Mouse (Mus musculus) myocyte (in vitro differentiated cells): ENCODE measurements at regions not wholly inside any gene's neighbourhood (a gene's known extent, or its start where the extent isn't known, plus 50 kb on each side); places are given as distances from the start of the nearest gene placed in this dataset.

Experiments
- H3K27me3 ChIP-seq: one replicate; pipeline ENCODE4 v1.6.1; 2011; ENCODE audit not compliant: control insufficient read depth, insufficient read depth, insufficient read length
- H3K36me3 ChIP-seq: one replicate; pipeline ENCODE4 v1.6.1; 2011; ENCODE audit not compliant: control insufficient read depth, insufficient read depth
- H3K4me2 ChIP-seq: one replicate; pipeline ENCODE4 v1.6.1; 2011; ENCODE audit warnings: low read depth, control low read depth
- H3K4me3 ChIP-seq: one replicate; pipeline ENCODE4 v1.5.1; 2011; ENCODE audit warnings: mild to moderate bottlenecking, control low read depth, moderate library complexity
- H3K79me2 ChIP-seq: one replicate; pipeline ENCODE4 v1.6.1; 2011; ENCODE audit not compliant: control insufficient read depth, insufficient read depth
- H3ac ChIP-seq: one replicate; pipeline ENCODE4 v1.6.1; 2011; ENCODE audit not compliant: control insufficient read depth, insufficient read length
- CEBPB ChIP-seq: IDR thresholded peaks from 2 replicates; pipeline ENCODE4 v1.6.1; 2011; ENCODE audit warnings: mild to moderate bottlenecking, moderate library complexity; ENCODE audit not compliant: poor library complexity, insufficient read depth, severe bottlenecking
- E2F4 ChIP-seq: IDR thresholded peaks from one replicate; pipeline ENCODE4 v1.6.1; 2011; ENCODE audit warnings: mild to moderate bottlenecking, control low read depth, moderate library complexity; ENCODE audit not compliant: insufficient read depth
- MAX ChIP-seq: IDR thresholded peaks from one replicate; pipeline ENCODE4 v1.6.1; 2011; ENCODE audit warnings: low read depth, mild to moderate bottlenecking, control low read depth
- MYOD1 ChIP-seq, 3 experiments: IDR thresholded peaks; one replicate each; pipeline ENCODE4 v1.6.1; 2011; ENCODE audit warnings: control low read depth in 2 of 3, low read depth in 2 of 3, mild to moderate bottlenecking in 2 of 3, moderate library complexity in 1 of 3; ENCODE audit not compliant: insufficient read length in 2 of 3, control insufficient read depth in 1 of 3
- MYOG ChIP-seq, 3 experiments: IDR thresholded peaks; one replicate each; pipeline ENCODE4 v1.6.1; 2011; ENCODE audit warnings: control low read depth in 2 of 3, low read depth in 2 of 3, mild to moderate bottlenecking in 2 of 3; ENCODE audit not compliant: insufficient read length in 2 of 3, control insufficient read depth in 1 of 3, insufficient read depth in 1 of 3
- POLR2A ChIP-seq: IDR thresholded peaks from one replicate; pipeline ENCODE4 v1.6.1; 2011; ENCODE audit warnings: low read depth, mild to moderate bottlenecking, control low read depth, moderate library complexity; ENCODE audit not compliant: insufficient read length
- POLR2AphosphoS2 ChIP-seq: IDR thresholded peaks from one replicate; pipeline ENCODE4 v1.6.1; 2011; ENCODE audit warnings: low read depth, control low read depth; ENCODE audit not compliant: insufficient read length
- REST ChIP-seq: IDR thresholded peaks from one replicate; pipeline ENCODE4 v1.6.1; 2011; ENCODE audit warnings: mild to moderate bottlenecking, control low read depth, moderate library complexity; ENCODE audit not compliant: insufficient read depth, insufficient read length
- SRF ChIP-seq: IDR thresholded peaks from one replicate; pipeline ENCODE4 v1.6.1; 2011; ENCODE audit warnings: low read depth; ENCODE audit not compliant: control insufficient read depth, insufficient read length
- TCF12 ChIP-seq: IDR thresholded peaks from one replicate; pipeline ENCODE4 v1.6.1; 2011; ENCODE audit warnings: mild to moderate bottlenecking, control low read depth; ENCODE audit not compliant: poor library complexity, insufficient read depth, severe bottlenecking
- TCF3 ChIP-seq: IDR thresholded peaks from one replicate; pipeline ENCODE4 v1.6.1; 2011; ENCODE audit warnings: low read depth, control low read depth; ENCODE audit not compliant: insufficient read length
- USF1 ChIP-seq: IDR thresholded peaks from one replicate; pipeline ENCODE4 v1.6.1; 2011; ENCODE audit warnings: low read depth, mild to moderate bottlenecking, control low read depth, moderate library complexity

DNA sequence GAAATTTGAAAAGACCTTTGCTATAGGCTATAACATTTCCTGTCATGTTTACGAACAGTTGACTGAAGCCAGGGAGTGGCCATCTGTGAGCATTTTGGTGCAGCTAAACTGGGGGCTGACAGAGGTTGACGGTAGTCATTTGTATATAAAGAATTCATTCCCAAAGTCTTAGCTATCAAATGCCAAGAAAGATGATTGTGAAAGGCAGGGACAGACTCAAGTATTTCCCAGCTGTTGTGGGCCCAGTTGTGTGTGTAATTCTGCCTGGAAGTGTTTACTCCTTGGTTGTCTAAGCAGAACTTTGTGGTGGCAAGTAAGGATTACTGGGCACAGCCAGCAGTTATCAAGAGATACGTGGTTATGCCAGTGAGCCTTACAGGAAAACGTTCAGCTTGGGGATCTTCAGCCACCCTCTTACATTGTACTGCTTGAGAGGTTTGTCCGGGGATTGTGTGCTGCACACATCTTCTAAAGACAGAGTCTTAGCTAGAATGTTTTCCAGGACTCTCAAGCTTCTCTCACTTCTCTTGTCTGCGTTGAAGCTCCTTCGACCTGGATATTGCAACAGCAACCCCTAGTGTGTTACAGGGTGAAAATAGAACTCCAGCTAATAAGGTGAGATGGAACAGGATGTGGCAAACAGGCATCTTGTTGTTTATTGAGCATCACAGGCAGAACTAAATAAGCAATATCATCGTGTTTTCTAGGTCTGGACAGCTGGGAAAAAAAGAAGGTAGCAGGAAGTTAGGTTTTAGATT is 63.9 kb upstream of the Akap6 start:
- H3ac ChIP-seq: no peak overlapping the region
- H3K79me2 ChIP-seq: no peaks in the 10 kb centered on the region
- no peaks in the 10 kb centered on the region for H3K36me3 ChIP-seq
- H3K4me2 ChIP-seq: peak overlapping the region; percentile 82
- TF ChIP-seq CEBPB (peak; percentile 75), TCF3 (peak; percentile 12), MYOD1 (IDR thresholded peaks at IDR 0.05; ENCODE audit: control insufficient read depth in 1 of 3, insufficient read length in 2 of 3, low read depth in 2 of 3) (peak; percentile 58 to 79 (median 79)), E2F4 (no peak), MYOG (IDR thresholded peaks at IDR 0.05; ENCODE audit: control insufficient read depth in 1 of 3, insufficient read depth in 1 of 3, insufficient read length in 2 of 3, low read depth in 2 of 3) (peak in 2 of 3 experiments; percentile 31 to 78), POLR2A (no peak)
- H3K27me3 ChIP-seq: no peaks in the 10 kb centered on the region
- no peak overlapping the region for H3K4me3 ChIP-seq

GRCm38 (mm10) chr12:52636186-52636881 is 62.8 kb upstream of the Akap6 start:
- no peak overlapping the region for H3K4me3 ChIP-seq
- no peak overlapping the region for H3ac ChIP-seq
- no peaks in the 10 kb centered on the region for H3K36me3 ChIP-seq
- no peaks in the 10 kb centered on the region for H3K79me2 ChIP-seq
- H3K4me2 ChIP-seq: peak overlapping the region; percentile 82
- TF ChIP-seq MYOG (IDR thresholded peaks at IDR 0.05; ENCODE audit: control insufficient read depth in 1 of 3, insufficient read depth in 1 of 3, insufficient read length in 2 of 3, low read depth in 2 of 3) (peak in 2 of 3 experiments; percentile 37 to 55), REST (no peak), MYOD1 (IDR thresholded peaks at IDR 0.05; ENCODE audit: control insufficient read depth in 1 of 3, insufficient read length in 2 of 3, low read depth in 2 of 3) (peak; percentile 42 to 88 (median 84)), TCF3 (peak; percentile 13)
- no peaks in the 10 kb centered on the region for H3K27me3 ChIP-seq

DNA sequence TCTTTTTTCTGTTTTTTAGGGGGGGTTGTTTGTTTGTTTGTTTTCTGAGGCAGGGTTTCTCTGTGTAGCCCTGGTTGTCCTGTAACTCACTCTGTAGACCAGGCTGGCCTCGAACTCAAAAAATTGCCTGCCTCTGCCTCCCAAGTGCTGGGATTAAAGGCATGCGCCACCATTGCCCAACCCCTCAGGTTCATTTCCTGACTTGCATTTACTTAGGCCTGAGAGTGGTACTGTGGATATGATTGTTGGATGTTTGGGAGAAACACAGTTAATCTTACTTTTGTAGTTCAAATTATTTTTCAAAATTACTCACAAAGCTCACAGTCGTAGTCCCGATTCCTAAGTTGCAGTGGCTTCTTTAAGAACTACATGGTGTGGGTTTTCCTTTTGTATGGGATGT is 62.3 kb upstream of the Akap6 start:
- Histone ChIP-seq H3K79me2 (no peaks in the 10 kb centered on the region), H3K4me3 (no peak overlapping the region), H3K27me3 (no peaks in the 10 kb centered on the region), H3ac (no peak overlapping the region), H3K36me3 (no peaks in the 10 kb centered on the region), H3K4me2 (peak overlapping the region; percentile 82)
- TF ChIP-seq MAX (no peak), MYOD1 (IDR thresholded peaks at IDR 0.05; ENCODE audit: control insufficient read depth in 1 of 3, insufficient read length in 2 of 3, low read depth in 2 of 3) (no peak), REST (no peak), CEBPB (no peak), USF1 (no peak), POLR2A (no peak)

DNA sequence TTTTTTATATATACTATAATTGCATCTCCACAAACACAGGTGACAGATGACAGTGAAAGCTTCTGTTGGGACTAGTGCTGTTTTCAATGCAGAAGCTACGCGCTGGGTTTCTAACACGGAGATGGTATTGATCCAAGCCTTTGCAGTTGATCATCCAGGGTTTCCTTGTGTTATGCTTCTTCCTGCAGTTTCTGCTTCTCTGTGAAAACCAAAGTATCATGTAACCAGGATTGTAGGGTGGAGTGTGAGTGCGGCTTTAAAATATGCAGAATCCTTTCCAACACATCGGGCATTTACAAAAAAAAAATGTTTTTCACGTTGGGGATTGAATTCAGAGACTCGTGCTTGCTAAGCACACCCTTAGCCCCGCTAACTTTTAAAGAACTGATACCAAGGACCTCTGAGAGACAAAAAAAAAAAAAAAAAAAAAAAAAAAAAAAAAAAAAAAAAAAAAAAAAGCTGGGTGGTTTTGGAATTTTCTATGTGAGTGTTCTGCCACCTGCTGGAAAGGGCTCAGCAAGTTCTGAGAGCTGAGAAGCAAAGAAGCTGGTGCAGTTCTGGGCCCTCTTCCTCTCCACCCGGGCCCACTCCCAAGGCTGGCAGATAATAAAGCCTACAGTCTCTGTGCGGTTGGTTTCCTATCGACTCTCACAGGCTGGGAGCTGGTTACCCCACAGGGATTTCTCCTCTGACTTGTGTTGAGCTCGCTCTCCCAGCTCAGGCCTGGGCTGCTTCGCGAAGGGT is 61.5 kb upstream of the Akap6 start:
- no peak overlapping the region for H3K4me3 ChIP-seq
- H3K4me2 ChIP-seq: peak overlapping the region; percentile 82
- no peaks in the 10 kb centered on the region for H3K79me2 ChIP-seq
- H3K36me3 ChIP-seq: no peaks in the 10 kb centered on the region
- H3ac ChIP-seq: no peak overlapping the region
- H3K27me3 ChIP-seq: no peaks in the 10 kb centered on the region
- TF ChIP-seq MAX (no peak), MYOD1 (IDR thresholded peaks at IDR 0.05; ENCODE audit: control insufficient read depth in 1 of 3, insufficient read length in 2 of 3, low read depth in 2 of 3) (no peak), SRF (no peak), POLR2AphosphoS2 (no peak), REST (no peak), USF1 (no peak), TCF12 (no peak), POLR2A (no peak), MYOG (IDR thresholded peaks at IDR 0.05; ENCODE audit: control insufficient read depth in 1 of 3, insufficient read depth in 1 of 3, insufficient read length in 2 of 3, low read depth in 2 of 3) (no peak), E2F4 (no peak), CEBPB (no peak)

DNA sequence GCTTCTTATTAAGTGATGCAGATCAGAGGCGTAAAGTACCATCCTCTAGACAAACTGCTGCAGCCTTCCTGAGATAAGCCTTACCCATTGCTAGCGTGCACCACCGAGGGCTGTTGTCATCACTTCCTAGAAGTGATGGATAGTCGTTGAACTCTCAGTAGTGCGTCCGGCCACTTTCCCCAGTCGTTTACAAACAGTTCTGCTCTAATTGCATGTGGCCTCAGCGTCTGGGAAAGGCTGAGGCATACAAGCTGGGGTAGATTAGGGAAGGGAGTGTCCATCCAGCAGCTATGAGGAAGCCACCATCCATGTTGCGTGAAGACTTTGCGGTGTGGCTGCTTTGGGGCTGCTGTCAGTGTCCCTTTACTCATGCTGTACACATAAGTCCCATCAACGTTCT is 60.7 kb upstream of the Akap6 start:
- Histone ChIP-seq H3K4me2 (peak overlapping the region; percentile 82), H3ac (no peak overlapping the region), H3K36me3 (no peaks in the 10 kb centered on the region), H3K4me3 (no peak overlapping the region), H3K79me2 (no peaks in the 10 kb centered on the region), H3K27me3 (no peaks in the 10 kb centered on the region)
- no peak for TF ChIP-seq POLR2A
- no peak for TF ChIP-seq MYOD1 (IDR thresholded peaks at IDR 0.05; ENCODE audit: control insufficient read depth in 1 of 3, insufficient read length in 2 of 3, low read depth in 2 of 3)
- TF ChIP-seq POLR2AphosphoS2: no peak
- TF ChIP-seq SRF: no peak
- no peak for TF ChIP-seq TCF3
- no peak for TF ChIP-seq MAX
- no peak for TF ChIP-seq MYOG (IDR thresholded peaks at IDR 0.05; ENCODE audit: control insufficient read depth in 1 of 3, insufficient read depth in 1 of 3, insufficient read length in 2 of 3, low read depth in 2 of 3)
- TF ChIP-seq TCF12: no peak
- TF ChIP-seq CEBPB: no peak
- TF ChIP-seq USF1: no peak
- TF ChIP-seq E2F4: no peak
- TF ChIP-seq REST: no peak
